Mouse (Mus musculus) liver, embryonic 12.5 days (tissue): ENCODE data around the gene Zswim2. TPM values are rescaled to one million over a fixed set of nuclear protein-coding genes. Genes with fewer than 3 reads are reported as not detected.
"Not testable (repeated sequence)": the region's sequence is repeated elsewhere in the genome, so short reads cannot be mapped to it uniquely, and the experiment has no call there.

Source experiments
- ATAC-seq: fragments of 200-750 bp; cut with Nextera tagmentation; 2 replicates; pipeline ENCODE4 v1.8.0; 2017; ENCODE audit warnings: moderate number of reproducible peaks, mild to moderate bottlenecking, moderate library complexity
- H3K27ac ChIP-seq: fragments of 300-500 bp; sonication (generic); 2 replicates; pipeline ENCODE4 v1.5.1; 2016; ENCODE audit warnings: mild to moderate bottlenecking
- H3K27me3 ChIP-seq: fragments of 300-500 bp; sonication (generic); replicated peaks from 2 replicates; pipeline ENCODE4 v1.6.1; 2016; ENCODE audit warnings: mild to moderate bottlenecking, moderate library complexity
- H3K36me3 ChIP-seq: fragments of 300-500 bp; sonication (generic); 2 replicates; pipeline ENCODE4 v1.6.1; 2016; ENCODE audit warnings: mild to moderate bottlenecking, moderate library complexity
- H3K4me1 ChIP-seq: fragments of 300-500 bp; sonication (generic); 2 replicates; pipeline ENCODE4 v1.6.1; 2016
- H3K4me2 ChIP-seq: fragments of 300-500 bp; sonication (generic); 2 replicates; pipeline ENCODE4 v1.6.1; 2016; ENCODE audit warnings: mild to moderate bottlenecking, moderate library complexity
- H3K4me3 ChIP-seq: fragments of 300-500 bp; sonication (generic); 2 replicates; pipeline ENCODE4 v1.5.1; 2016; ENCODE audit warnings: mild to moderate bottlenecking, moderate library complexity
- H3K9ac ChIP-seq: fragments of 300-500 bp; sonication (generic); 2 replicates; pipeline ENCODE4 v1.6.1; 2016; ENCODE audit warnings: mild to moderate bottlenecking, moderate library complexity
- H3K9me3 ChIP-seq: fragments of 300-500 bp; sonication (generic); replicated peaks from 2 replicates; pipeline ENCODE4 v1.6.1; 2016; ENCODE audit warnings: mild to moderate bottlenecking, moderate library complexity
- WGBS: fragments of 180-500 bp; shearing (Covaris S2); methylation state at CpG from one replicate; pipeline ENCODE4 v1.1.7; 2016; ENCODE audit not compliant: insufficient replicate concordance; 5-methylcytosine and 5-hydroxymethylcytosine counted together
- polyA plus RNA-seq: library from polyadenylated mRNA; unstranded; fragments of >200 nt; fragmentation: Nextera tagmentation; extraction: Ambion mirVana; gene quantifications from 2 replicates; pipeline ENCODE4 v1.2.1, GENCODE M21; 2016

The Zswim2 gene
- not detected in 2 replicates for polyA plus RNA-seq

DNA sequence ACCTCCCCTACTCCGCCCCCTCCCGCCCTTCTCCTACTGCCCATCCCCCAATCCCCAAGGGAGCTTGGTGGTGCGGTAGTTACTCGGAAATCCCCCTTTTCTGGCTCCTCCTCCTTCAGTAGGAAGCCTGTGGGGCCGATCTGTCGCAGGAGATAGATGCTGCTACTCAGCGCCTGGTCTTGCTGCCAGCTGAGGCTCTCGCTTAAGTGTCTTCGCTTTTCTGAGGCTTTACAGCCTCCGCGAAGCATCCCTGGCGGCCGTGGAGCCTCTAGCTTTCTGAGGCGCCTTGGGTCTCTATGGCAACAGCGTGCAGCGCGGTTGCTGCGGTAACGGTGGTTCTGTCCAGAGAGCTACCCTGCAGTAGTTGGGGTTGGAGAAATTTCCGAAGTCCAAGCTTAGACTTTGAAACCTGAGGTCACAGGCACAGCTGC is at the start of gene Zswim2:
Zswim2 (minus strand) TSS at position 298 of the 431 bp plus-strand sequence.
- no peak within 1 kb of the TSS for H3K9ac ChIP-seq
- H3K36me3 ChIP-seq = no peaks in the 10 kb centered on the region
- ATAC-seq = peak; percentile 40
- peak within 1 kb of the TSS; percentile 50 for H3K4me2 ChIP-seq
- H3K4me1 ChIP-seq = peaks cover 5% of the 10 kb centered on the region; the same call in 1 of the 2 replicates
- under 1% methylated on average over 20 of the region's 20 CpGs for WGBS
- 0 out of 2 replicates have a peak, but pooled peaks cover 4% of the 10 kb centered on the region for H3K27me3 ChIP-seq
- no peaks in the 10 kb centered on the region for H3K9me3 ChIP-seq
- H3K27ac ChIP-seq = no peak within 1 kb of the TSS
- H3K4me3 ChIP-seq = peak within 1 kb of the TSS; percentile 15

DNA sequence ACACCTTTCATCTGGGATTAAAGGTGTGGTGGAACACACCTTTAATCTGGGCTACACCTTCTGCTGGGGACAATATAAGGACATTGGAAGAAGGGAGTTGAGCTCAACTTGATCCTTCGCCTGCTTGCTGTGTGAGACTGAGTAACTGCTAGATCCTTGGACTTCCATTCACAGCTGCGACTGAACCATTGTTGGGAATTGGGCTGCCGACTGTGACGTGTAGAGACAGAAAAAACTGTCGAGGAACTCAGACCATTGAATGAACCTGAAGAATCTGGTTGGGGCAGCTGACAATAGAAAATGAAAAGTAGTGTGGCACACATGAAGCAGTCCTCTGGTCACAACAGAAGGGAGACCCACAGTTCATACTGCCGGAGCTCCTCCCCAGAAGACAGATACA is 49.2 kb upstream of the Zswim2 start, which contains the start of gene Gm13691:
Gm13691 (plus strand) TSS at position 301 of the 400 bp plus-strand sequence.
- not testable (repeated sequence) for H3K4me2 ChIP-seq, H3K4me3 ChIP-seq, H3K9ac ChIP-seq, H3K4me1 ChIP-seq, H3K27ac ChIP-seq, ATAC-seq, H3K36me3 ChIP-seq, H3K9me3 ChIP-seq, H3K27me3 ChIP-seq
- WGBS = no CpG with 5 or more reads among the region's 6 CpGs

GRCm38 (mm10) chr2:83984443-83984842 is 43.4 kb upstream of the Zswim2 start, which contains the start of gene Gm13697:
Gene Gm13697, plus strand, starts transcription at chr2:83984743.
- ATAC-seq, H3K36me3 ChIP-seq, H3K4me3 ChIP-seq, H3K27me3 ChIP-seq, H3K9ac ChIP-seq, H3K4me2 ChIP-seq, H3K9me3 ChIP-seq, H3K4me1 ChIP-seq, H3K27ac ChIP-seq: not testable (repeated sequence)
- WGBS = no CpG with 5 or more reads among the region's 6 CpGs

GRCm38 (mm10) chr2:83978633-83979032 is 37.6 kb upstream of the Zswim2 start, which contains the start of gene Gm13694:
Gene Gm13694, plus strand, starts transcription at chr2:83978933.
- not testable (repeated sequence) for H3K27ac ChIP-seq, H3K4me3 ChIP-seq, H3K4me2 ChIP-seq, H3K36me3 ChIP-seq, H3K27me3 ChIP-seq, H3K9ac ChIP-seq, H3K9me3 ChIP-seq, ATAC-seq, H3K4me1 ChIP-seq
- no CpG with 5 or more reads among the region's 6 CpGs for WGBS

DNA sequence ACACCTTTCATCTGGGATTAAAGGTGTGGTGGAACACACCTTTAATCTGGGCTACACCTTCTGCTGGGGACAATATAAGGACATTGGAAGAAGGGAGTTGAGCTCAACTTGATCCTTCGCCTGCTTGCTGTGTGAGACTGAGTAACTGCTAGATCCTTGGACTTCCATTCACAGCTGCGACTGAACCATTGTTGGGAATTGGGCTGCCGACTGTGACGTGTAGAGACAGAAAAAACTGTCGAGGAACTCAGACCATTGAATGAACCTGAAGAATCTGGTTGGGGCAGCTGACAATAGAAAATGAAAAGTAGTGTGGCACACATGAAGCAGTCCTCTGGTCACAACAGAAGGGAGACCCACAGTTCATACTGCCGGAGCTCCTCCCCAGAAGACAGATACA is 31.8 kb upstream of the Zswim2 start, which contains the start of gene Gm13696:
Gm13696 (plus strand) TSS at position 301 of the 400 bp plus-strand sequence.
- not testable (repeated sequence) for ATAC-seq, H3K27me3 ChIP-seq, H3K27ac ChIP-seq, H3K4me3 ChIP-seq, H3K9ac ChIP-seq, H3K9me3 ChIP-seq, H3K36me3 ChIP-seq, H3K4me2 ChIP-seq, H3K4me1 ChIP-seq
- WGBS = no CpG with 5 or more reads among the region's 6 CpGs

DNA sequence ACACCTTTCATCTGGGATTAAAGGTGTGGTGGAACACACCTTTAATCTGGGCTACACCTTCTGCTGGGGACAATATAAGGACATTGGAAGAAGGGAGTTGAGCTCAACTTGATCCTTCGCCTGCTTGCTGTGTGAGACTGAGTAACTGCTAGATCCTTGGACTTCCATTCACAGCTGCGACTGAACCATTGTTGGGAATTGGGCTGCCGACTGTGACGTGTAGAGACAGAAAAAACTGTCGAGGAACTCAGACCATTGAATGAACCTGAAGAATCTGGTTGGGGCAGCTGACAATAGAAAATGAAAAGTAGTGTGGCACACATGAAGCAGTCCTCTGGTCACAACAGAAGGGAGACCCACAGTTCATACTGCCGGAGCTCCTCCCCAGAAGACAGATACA is 26.0 kb upstream of the Zswim2 start, which contains the start of gene Gm13695:
Gm13695 (plus strand) TSS at position 301 of the 400 bp plus-strand sequence.
- not testable (repeated sequence) for H3K4me2 ChIP-seq, ATAC-seq, H3K9me3 ChIP-seq, H3K9ac ChIP-seq, H3K27ac ChIP-seq, H3K36me3 ChIP-seq, H3K27me3 ChIP-seq, H3K4me3 ChIP-seq, H3K4me1 ChIP-seq
- WGBS = no CpG with 5 or more reads among the region's 6 CpGs

GRCm38 (mm10) chr2:83961203-83961602 is 20.2 kb upstream of the Zswim2 start, which contains the start of gene Gm13693:
Gene Gm13693, plus strand, starts transcription at chr2:83961503.
- not testable (repeated sequence) for H3K4me1 ChIP-seq, H3K36me3 ChIP-seq
- WGBS = no CpG with 5 or more reads among the region's 6 CpGs

DNA sequence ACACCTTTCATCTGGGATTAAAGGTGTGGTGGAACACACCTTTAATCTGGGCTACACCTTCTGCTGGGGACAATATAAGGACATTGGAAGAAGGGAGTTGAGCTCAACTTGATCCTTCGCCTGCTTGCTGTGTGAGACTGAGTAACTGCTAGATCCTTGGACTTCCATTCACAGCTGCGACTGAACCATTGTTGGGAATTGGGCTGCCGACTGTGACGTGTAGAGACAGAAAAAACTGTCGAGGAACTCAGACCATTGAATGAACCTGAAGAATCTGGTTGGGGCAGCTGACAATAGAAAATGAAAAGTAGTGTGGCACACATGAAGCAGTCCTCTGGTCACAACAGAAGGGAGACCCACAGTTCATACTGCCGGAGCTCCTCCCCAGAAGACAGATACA is 14.4 kb upstream of the Zswim2 start, which contains the start of gene Gm13698:
Gm13698 (plus strand) TSS at position 301 of the 400 bp plus-strand sequence.
- not testable (repeated sequence) for ATAC-seq, H3K4me2 ChIP-seq, H3K4me3 ChIP-seq, H3K9ac ChIP-seq, H3K36me3 ChIP-seq, H3K4me1 ChIP-seq, H3K27me3 ChIP-seq, H3K9me3 ChIP-seq, H3K27ac ChIP-seq
- no CpG with 5 or more reads among the region's 6 CpGs for WGBS

More at GRCm38 (mm10) chr2:83961203-83961602, 20.2 kb upstream of the Zswim2 start, which contains the start of gene Gm13693:
- H3K4me3 ChIP-seq, H3K27me3 ChIP-seq, H3K27ac ChIP-seq, H3K9me3 ChIP-seq, H3K9ac ChIP-seq, ATAC-seq, H3K4me2 ChIP-seq: not testable (repeated sequence)

DNA sequence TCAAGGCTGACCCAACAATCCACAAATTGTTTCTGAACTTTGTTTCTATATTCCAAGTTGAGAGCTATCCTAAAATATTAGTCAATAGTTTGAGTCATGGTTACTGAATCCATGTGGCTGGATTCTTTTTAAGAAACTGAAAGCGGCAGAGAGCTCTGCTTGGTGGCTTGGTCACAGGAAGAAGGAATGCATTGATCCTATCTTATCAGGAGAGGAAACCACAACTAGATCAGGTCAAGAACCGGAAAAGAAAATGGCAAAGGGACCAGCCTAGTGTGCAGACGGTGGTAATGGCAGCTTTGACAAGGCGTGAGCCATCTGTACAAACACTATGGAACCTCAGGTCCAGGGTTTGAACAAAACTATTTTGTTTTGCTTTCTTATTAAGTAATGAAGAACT is 764 bp upstream of the Zswim2 start:
- H3K36me3 ChIP-seq = no peaks in the 10 kb centered on the region
- H3K4me1 ChIP-seq = peaks cover 5% of the 10 kb centered on the region; the same call in 1 of the 2 replicates
- no peak overlapping the region for H3K4me3 ChIP-seq
- no peak for ATAC-seq
- no peak overlapping the region for H3K27ac ChIP-seq
- no peak overlapping the region for H3K4me2 ChIP-seq
- 0 out of 2 replicates have a peak, but pooled peaks cover 4% of the 10 kb centered on the region for H3K27me3 ChIP-seq
- H3K9me3 ChIP-seq = no peaks in the 10 kb centered on the region
- WGBS = 13% methylated on average over 4 of the region's 4 CpGs
- no peak overlapping the region for H3K9ac ChIP-seq

DNA sequence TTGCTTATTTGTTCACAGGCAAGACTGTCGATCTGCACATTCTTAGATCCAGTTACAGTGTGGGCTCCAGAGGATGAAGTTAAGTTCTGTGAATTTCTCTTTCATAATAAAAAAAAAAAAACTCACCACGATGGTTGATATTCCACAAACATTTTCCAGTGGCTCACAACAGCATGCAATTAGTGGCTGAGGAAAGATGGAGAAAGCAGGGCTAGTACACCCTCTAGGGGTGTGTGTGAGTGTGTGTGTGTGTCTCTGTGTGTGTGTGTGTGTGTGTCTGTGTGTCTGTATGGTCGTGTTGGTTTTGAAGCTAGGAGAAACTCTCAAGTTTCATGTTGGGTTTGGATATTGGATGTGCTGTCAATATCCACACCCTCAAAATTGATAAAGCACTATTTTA is 350 bp upstream of the Zswim2 start:
- Histone ChIP-seq H3K4me3 (no peak overlapping the region; the same call in 1 of the 2 replicates), H3K9me3 (no peaks in the 10 kb centered on the region), H3K27me3 (0 out of 2 replicates have a peak, but pooled peaks cover 4% of the 10 kb centered on the region), H3K9ac (no peak overlapping the region), H3K4me2 (peak overlapping the region; percentile 50), H3K36me3 (no peaks in the 10 kb centered on the region), H3K4me1 (peaks cover 5% of the 10 kb centered on the region; the same call in 1 of the 2 replicates), H3K27ac (no peak overlapping the region)
- WGBS = 18% methylated on average over 3 of the region's 3 CpGs
- no peak for ATAC-seq

- H3K9me3 ChIP-seq = no peaks in the 10 kb centered on the region
- ATAC-seq = no peak
Measured at GRCm38 (mm10) chr2:83929478-83930088, 11.4 kb downstream of the Zswim2 start.

GRCm38 (mm10) chr2:83901896-83902540 is 39.0 kb downstream of the Zswim2 start:
- Histone ChIP-seq H3K27me3 (no peaks in the 10 kb centered on the region), H3K27ac (no peak overlapping the region), H3K9ac (no peak overlapping the region), H3K36me3 (no peaks in the 10 kb centered on the region), H3K4me2 (no peak overlapping the region), H3K9me3 (no peaks in the 10 kb centered on the region), H3K4me3 (no peak overlapping the region), H3K4me1 (no peaks in the 10 kb centered on the region)
- ATAC-seq = no peak
- 50% methylated on average over 2 of the region's 2 CpGs for WGBS

More at GRCm38 (mm10) chr2:83929478-83930088, 11.4 kb downstream of the Zswim2 start:
- H3K9ac ChIP-seq = no peak overlapping the region
- H3K27ac ChIP-seq = no peak overlapping the region
- no peaks in the 10 kb centered on the region for H3K27me3 ChIP-seq
- H3K4me3 ChIP-seq = no peak overlapping the region
- 16% methylated on average over 2 of the region's 2 CpGs for WGBS
- H3K36me3 ChIP-seq = no peaks in the 10 kb centered on the region
- no peaks in the 10 kb centered on the region for H3K4me1 ChIP-seq
- no peak overlapping the region for H3K4me2 ChIP-seq
